Mouse (Mus musculus): ENCODE data around the gene Srsf1. TPM values are rescaled to one million over a fixed set of nuclear protein-coding genes. Genes with fewer than 3 reads are reported as not detected.

Gene Srsf1
- total and polyA plus RNA-seq, 3 experiments, result 241 to 397 (median 298) TPM

DNA sequence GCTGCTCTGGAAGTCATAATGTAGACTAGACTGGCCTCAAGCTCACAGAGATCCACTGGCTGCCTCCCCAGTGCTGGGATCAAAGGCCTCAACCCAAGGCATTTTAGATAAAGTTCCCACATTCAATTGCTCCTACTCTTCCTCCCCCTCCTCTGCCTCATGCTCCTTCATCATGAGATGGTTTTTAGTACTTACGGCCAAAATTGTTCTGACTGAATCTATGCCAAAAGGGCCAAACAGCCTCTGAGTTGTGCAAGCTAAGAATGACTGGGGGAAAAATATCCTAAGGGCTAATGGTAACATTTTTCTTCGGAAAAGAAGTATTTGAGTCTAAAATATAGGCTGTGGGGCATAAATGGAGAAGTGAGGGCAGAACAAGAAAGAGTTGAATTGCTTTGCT, 23.2 kb upstream of the Srsf1 start:
- H3K36me3 ChIP-seq (replicated peaks), result no peaks in the 10 kb centered on the region
- no peaks in the 10 kb centered on the region for H3K9me3 ChIP-seq (replicated peaks)
- no peaks in the 10 kb centered on the region for H3K4me1 ChIP-seq (ENCODE audit: insufficient read depth, low read depth, low read length)
- H3K4me3 ChIP-seq (ENCODE audit: low read depth, low read length), result no peak overlapping the region
- TF ChIP-seq TAL1 (conservative IDR thresholded peaks at IDR 0.05; ENCODE audit: low read depth, low read length), result no peak
- no peak for TF ChIP-seq CTCF (IDR thresholded peaks at IDR 0.05; ENCODE audit: low read depth, low read length)
- no peak for TF ChIP-seq GATA1 (IDR thresholded peaks at IDR 0.05; ENCODE audit: borderline replicate concordance, low read length)
- no peak for TF ChIP-seq POLR2AphosphoS5 (IDR thresholded peaks at IDR 0.05; ENCODE audit: insufficient replicate concordance, low read depth, low read length)
- no peak for TF ChIP-seq GATA2 (IDR thresholded peaks at IDR 0.05; ENCODE audit: borderline replicate concordance, low read depth, low read length)
- peaks cover 22% of the 10 kb centered on the region for H3K27me3 ChIP-seq (ENCODE audit: insufficient read depth, low read length)
- ATAC-seq (ENCODE audit: extremely low read depth, insufficient number of reproducible peaks, low FRiP score, poor library complexity, severe bottlenecking) (no peak), DNase-seq (ENCODE audit: low spot score) (no peak)

GRCm38 (mm10) chr11:88027391-88028035, 19.7 kb upstream of the Srsf1 start:
- Histone ChIP-seq H3K4me1 (ENCODE audit: insufficient read depth, low read depth, low read length) (no peaks in the 10 kb centered on the region), H3K4me3 (ENCODE audit: low read depth, low read length) (no peak overlapping the region), H3K27me3 (ENCODE audit: insufficient read depth, low read length) (peaks cover 15% of the 10 kb centered on the region), H3K36me3 (replicated peaks) (peaks cover 2% of the 10 kb centered on the region), H3K9me3 (replicated peaks) (no peaks in the 10 kb centered on the region)
- DNase-seq (ENCODE audit: low spot score), result no peak
- TF ChIP-seq CTCF (IDR thresholded peaks at IDR 0.05; ENCODE audit: low read depth, low read length), result no peak
- no peak for TF ChIP-seq GATA2 (IDR thresholded peaks at IDR 0.05; ENCODE audit: borderline replicate concordance, low read depth, low read length)
- TF ChIP-seq GATA1 (IDR thresholded peaks at IDR 0.05; ENCODE audit: borderline replicate concordance, low read length), result no peak
- TF ChIP-seq POLR2AphosphoS5 (IDR thresholded peaks at IDR 0.05; ENCODE audit: insufficient replicate concordance, low read depth, low read length), result no peak
- no peak for ATAC-seq (ENCODE audit: extremely low read depth, insufficient number of reproducible peaks, low FRiP score, poor library complexity, severe bottlenecking)

DNA sequence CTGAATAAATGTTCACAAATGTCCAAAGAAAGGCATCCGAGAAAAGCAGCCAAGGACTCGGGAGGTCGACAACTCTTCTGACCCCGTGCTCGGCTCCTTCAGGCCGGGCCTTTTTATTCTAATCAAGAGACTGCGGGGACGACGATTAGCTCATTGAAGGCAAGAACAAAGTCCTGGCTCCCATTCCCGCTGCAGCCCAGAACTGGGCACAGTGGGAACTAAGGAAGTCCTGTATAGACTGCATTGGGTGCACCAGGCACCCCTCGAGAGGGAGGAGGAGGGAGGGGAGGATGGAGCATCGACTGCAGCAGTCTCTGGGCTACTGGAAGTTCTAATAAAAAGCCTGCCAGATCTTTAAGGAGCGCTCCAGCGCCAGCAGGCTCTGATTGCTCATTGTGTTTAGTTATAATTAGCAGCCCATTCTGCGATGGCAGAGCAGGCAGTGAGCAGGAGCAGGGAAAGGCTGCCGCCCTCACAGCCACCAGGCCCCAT, 18.9 kb upstream of the Srsf1 start:
- TF ChIP-seq TAL1 (conservative IDR thresholded peaks at IDR 0.05; ENCODE audit: low read depth, low read length), result no peak
- no peak for TF ChIP-seq GATA1 (IDR thresholded peaks at IDR 0.05; ENCODE audit: borderline replicate concordance, low read length)
- TF ChIP-seq GATA2 (IDR thresholded peaks at IDR 0.05; ENCODE audit: borderline replicate concordance, low read depth, low read length), result no peak
- TF ChIP-seq POLR2AphosphoS5 (IDR thresholded peaks at IDR 0.05; ENCODE audit: insufficient replicate concordance, low read depth, low read length), result no peak
- TF ChIP-seq CTCF (IDR thresholded peaks at IDR 0.05; ENCODE audit: low read depth, low read length), result no peak
- H3K4me1 ChIP-seq (ENCODE audit: insufficient read depth, low read depth, low read length), result no peaks in the 10 kb centered on the region
- no peak for ATAC-seq (ENCODE audit: extremely low read depth, insufficient number of reproducible peaks, low FRiP score, poor library complexity, severe bottlenecking)
- no peak for DNase-seq (ENCODE audit: low spot score)
- H3K4me3 ChIP-seq (ENCODE audit: low read depth, low read length), result no peak overlapping the region
- H3K36me3 ChIP-seq (replicated peaks), result peaks cover 7% of the 10 kb centered on the region
- H3K9me3 ChIP-seq (replicated peaks), result no peaks in the 10 kb centered on the region
- peaks cover 11% of the 10 kb centered on the region for H3K27me3 ChIP-seq (ENCODE audit: insufficient read depth, low read length)

DNA sequence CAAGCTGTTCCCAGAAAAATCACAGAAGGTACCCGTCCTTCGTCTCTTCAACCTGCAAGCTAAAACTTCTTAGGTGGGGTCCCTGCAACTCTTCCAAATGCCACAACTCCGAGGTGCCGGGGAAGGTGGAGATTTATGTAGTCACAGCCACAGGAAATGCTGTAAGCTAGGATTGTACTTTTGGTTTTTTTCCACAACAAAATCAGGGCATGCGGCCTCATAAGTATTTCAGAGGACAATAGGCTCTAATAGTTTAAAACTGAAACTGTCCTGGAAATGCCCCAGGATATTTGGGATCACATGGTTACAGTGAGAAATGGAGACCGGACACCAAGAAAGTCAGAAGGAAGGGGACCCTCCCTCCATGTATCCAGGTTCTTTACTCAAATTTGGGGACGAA, 17.0 kb upstream of the Srsf1 start:
- ATAC-seq (ENCODE audit: extremely low read depth, insufficient number of reproducible peaks, low FRiP score, poor library complexity, severe bottlenecking), result no peak
- peaks cover 19% of the 10 kb centered on the region for H3K36me3 ChIP-seq (replicated peaks)
- no peaks in the 10 kb centered on the region for H3K9me3 ChIP-seq (replicated peaks)
- H3K4me1 ChIP-seq (ENCODE audit: insufficient read depth, low read depth, low read length), result no peaks in the 10 kb centered on the region
- DNase-seq (ENCODE audit: low spot score), result no peak
- peaks cover 9% of the 10 kb centered on the region for H3K27me3 ChIP-seq (ENCODE audit: insufficient read depth, low read length)
- TF ChIP-seq POLR2AphosphoS5 (IDR thresholded peaks at IDR 0.05; ENCODE audit: insufficient replicate concordance, low read depth, low read length) (no peak), GATA2 (IDR thresholded peaks at IDR 0.05; ENCODE audit: borderline replicate concordance, low read depth, low read length) (no peak), GATA1 (IDR thresholded peaks at IDR 0.05; ENCODE audit: borderline replicate concordance, low read length) (no peak)
- H3K4me3 ChIP-seq (ENCODE audit: low read depth, low read length), result no peak overlapping the region

- H3K9me3 ChIP-seq (replicated peaks), result no peaks in the 10 kb centered on the region
- TF ChIP-seq GATA1 (IDR thresholded peaks at IDR 0.05; ENCODE audit: borderline replicate concordance, low read length), result no peak
- no peak for TF ChIP-seq GATA2 (IDR thresholded peaks at IDR 0.05; ENCODE audit: borderline replicate concordance, low read depth, low read length)
- no peak for TF ChIP-seq POLR2AphosphoS5 (IDR thresholded peaks at IDR 0.05; ENCODE audit: insufficient replicate concordance, low read depth, low read length)
- TF ChIP-seq TAL1 (conservative IDR thresholded peaks at IDR 0.05; ENCODE audit: low read depth, low read length), result no peak
- no peak for TF ChIP-seq CTCF (IDR thresholded peaks at IDR 0.05; ENCODE audit: low read depth, low read length)
- no peak overlapping the region for H3K4me3 ChIP-seq (ENCODE audit: low read depth, low read length)
- H3K4me1 ChIP-seq (ENCODE audit: insufficient read depth, low read depth, low read length), result no peaks in the 10 kb centered on the region
- H3K36me3 ChIP-seq (replicated peaks), result peaks cover 20% of the 10 kb centered on the region
- ATAC-seq (ENCODE audit: extremely low read depth, insufficient number of reproducible peaks, low FRiP score, poor library complexity, severe bottlenecking) (no peak), DNase-seq (ENCODE audit: low spot score) (no peak)
- peaks cover 9% of the 10 kb centered on the region for H3K27me3 ChIP-seq (ENCODE audit: insufficient read depth, low read length)
Measured at GRCm38 (mm10) chr11:88030836-88031235, 16.3 kb upstream of the Srsf1 start.

DNA sequence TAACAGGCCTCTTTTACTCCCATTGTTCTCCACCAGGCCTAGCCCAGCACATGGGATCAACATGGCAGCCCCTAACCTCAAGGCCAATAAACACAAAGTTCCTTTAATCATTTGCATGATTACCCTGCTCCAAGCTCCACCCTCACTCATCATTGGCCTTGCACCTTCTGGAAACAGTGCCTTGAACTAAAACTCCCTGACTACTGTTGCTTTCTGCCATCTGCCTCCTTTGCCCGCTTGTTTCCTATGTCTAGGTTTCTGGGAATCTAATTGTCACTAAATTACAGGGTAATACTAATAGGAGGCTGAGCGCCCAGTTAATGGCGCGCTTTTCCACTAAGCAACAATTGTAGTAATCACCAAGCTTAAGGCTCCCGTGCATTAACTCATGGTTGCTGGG, 15.4 kb upstream of the Srsf1 start:
- no peaks in the 10 kb centered on the region for H3K4me1 ChIP-seq (ENCODE audit: insufficient read depth, low read depth, low read length)
- DNase-seq (ENCODE audit: low spot score) (no peak), ATAC-seq (ENCODE audit: extremely low read depth, insufficient number of reproducible peaks, low FRiP score, poor library complexity, severe bottlenecking) (no peak)
- TF ChIP-seq GATA1 (IDR thresholded peaks at IDR 0.05; ENCODE audit: borderline replicate concordance, low read length), result no peak
- TF ChIP-seq GATA2 (IDR thresholded peaks at IDR 0.05; ENCODE audit: borderline replicate concordance, low read depth, low read length), result no peak
- TF ChIP-seq TAL1 (conservative IDR thresholded peaks at IDR 0.05; ENCODE audit: low read depth, low read length), result no peak
- TF ChIP-seq CTCF (IDR thresholded peaks at IDR 0.05; ENCODE audit: low read depth, low read length), result no peak
- no peak for TF ChIP-seq POLR2AphosphoS5 (IDR thresholded peaks at IDR 0.05; ENCODE audit: insufficient replicate concordance, low read depth, low read length)
- H3K27me3 ChIP-seq (ENCODE audit: insufficient read depth, low read length), result peaks cover 9% of the 10 kb centered on the region
- no peaks in the 10 kb centered on the region for H3K9me3 ChIP-seq (replicated peaks)
- H3K36me3 ChIP-seq (replicated peaks), result peaks cover 24% of the 10 kb centered on the region
- H3K4me3 ChIP-seq (ENCODE audit: low read depth, low read length), result no peak overlapping the region

Measured in G1E (cell line).